Mouse (Mus musculus) embryonic facial prominence, embryonic 13.5 days (tissue): ENCODE results near the gene Myo1b. TPM values are rescaled to one million over a fixed set of nuclear protein-coding genes. Genes with fewer than 3 reads are reported as not detected.

Experiments
- ATAC-seq: fragments of 200-750 bp; cut with Nextera tagmentation; 2 replicates; pipeline ENCODE4 v1.8.0; 2017; ENCODE audit warnings: low read depth; ENCODE audit not compliant: insufficient number of reproducible peaks, insufficient read depth, low FRiP score, low TSS enrichment
- H3K27ac ChIP-seq: fragments of 300-500 bp; sonication (generic); 2 replicates; pipeline ENCODE4 v1.5.1; 2015; ENCODE audit warnings: moderate library complexity, mild to moderate bottlenecking, inconsistent platforms
- H3K27me3 ChIP-seq: fragments of 300-500 bp; sonication (generic); 2 replicates; pipeline ENCODE4 v1.6.1; 2015; ENCODE audit warnings: mild to moderate bottlenecking, inconsistent platforms
- H3K36me3 ChIP-seq: fragments of 300-500 bp; sonication (generic); 2 replicates; pipeline ENCODE4 v1.6.1; 2015; ENCODE audit warnings: mild to moderate bottlenecking, inconsistent platforms
- H3K4me1 ChIP-seq: fragments of 300-500 bp; sonication (generic); 2 replicates; pipeline ENCODE4 v1.6.1; 2015; ENCODE audit warnings: inconsistent platforms
- H3K4me2 ChIP-seq: fragments of 300-500 bp; sonication (generic); 2 replicates; pipeline ENCODE4 v1.6.1; 2015; ENCODE audit warnings: moderate library complexity, mild to moderate bottlenecking, inconsistent platforms
- H3K4me3 ChIP-seq: fragments of 300-500 bp; sonication (generic); 2 replicates; pipeline ENCODE4 v1.5.1; 2015; ENCODE audit warnings: mild to moderate bottlenecking, inconsistent platforms
- H3K9ac ChIP-seq: fragments of 300-500 bp; sonication (generic); 2 replicates; pipeline ENCODE4 v1.6.1; 2015; ENCODE audit warnings: mild to moderate bottlenecking, inconsistent platforms
- H3K9me3 ChIP-seq: fragments of 300-500 bp; sonication (generic); 2 replicates; pipeline ENCODE4 v1.6.1; 2016; ENCODE audit warnings: inconsistent platforms
- WGBS: fragments of 180-500 bp; shearing (Covaris S2); methylation state at CpG from one replicate; pipeline ENCODE4 v1.1.7; 2015; ENCODE audit warnings: mixed read lengths; 5-methylcytosine and 5-hydroxymethylcytosine counted together
- polyA plus RNA-seq: library from polyadenylated mRNA; unstranded; fragments of >200 nt; fragmentation: Nextera tagmentation; extraction: Ambion mirVana; gene quantifications from 2 replicates; pipeline ENCODE4 v1.2.1, GENCODE M21; 2015

Myo1b gene
- polyA plus RNA-seq, 1 experiment from 2014 or later: 96.1 TPM

DNA sequence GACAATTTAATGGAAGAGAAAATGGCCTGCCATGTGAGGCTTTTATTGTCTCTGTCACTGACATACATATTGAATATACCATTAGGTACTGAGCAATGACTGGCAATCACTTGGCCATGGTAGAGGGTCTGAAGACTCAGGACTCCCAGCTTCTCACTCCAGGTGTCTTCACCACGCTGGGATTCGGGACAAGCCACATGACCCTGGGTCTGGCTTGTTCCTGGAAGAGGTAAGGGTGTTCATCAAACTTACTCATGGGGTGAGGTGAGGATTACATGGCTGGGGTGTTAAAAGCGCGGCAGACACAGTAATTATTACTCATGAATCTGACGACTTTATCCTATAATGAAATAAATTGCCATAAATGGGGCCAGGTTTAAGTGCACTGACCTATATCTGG is 405 bp upstream of the Myo1b start:
- H3K9ac ChIP-seq: peak overlapping the region; percentile 96
- ATAC-seq: no peak
- WGBS: 39% methylated on average over 5 of the region's 5 CpGs
- H3K4me2 ChIP-seq: peak overlapping the region; percentile 62
- peaks cover 2% of the 10 kb centered on the region; the same call in 1 of the 2 replicates for H3K36me3 ChIP-seq
- H3K4me1 ChIP-seq: peaks cover 25% of the 10 kb centered on the region
- peak overlapping the region; percentile 84 for H3K4me3 ChIP-seq
- no peaks in the 10 kb centered on the region for H3K9me3 ChIP-seq
- peak overlapping the region; percentile 97; the same call in 1 of the 2 replicates for H3K27ac ChIP-seq
- no peaks in the 10 kb centered on the region for H3K27me3 ChIP-seq

DNA sequence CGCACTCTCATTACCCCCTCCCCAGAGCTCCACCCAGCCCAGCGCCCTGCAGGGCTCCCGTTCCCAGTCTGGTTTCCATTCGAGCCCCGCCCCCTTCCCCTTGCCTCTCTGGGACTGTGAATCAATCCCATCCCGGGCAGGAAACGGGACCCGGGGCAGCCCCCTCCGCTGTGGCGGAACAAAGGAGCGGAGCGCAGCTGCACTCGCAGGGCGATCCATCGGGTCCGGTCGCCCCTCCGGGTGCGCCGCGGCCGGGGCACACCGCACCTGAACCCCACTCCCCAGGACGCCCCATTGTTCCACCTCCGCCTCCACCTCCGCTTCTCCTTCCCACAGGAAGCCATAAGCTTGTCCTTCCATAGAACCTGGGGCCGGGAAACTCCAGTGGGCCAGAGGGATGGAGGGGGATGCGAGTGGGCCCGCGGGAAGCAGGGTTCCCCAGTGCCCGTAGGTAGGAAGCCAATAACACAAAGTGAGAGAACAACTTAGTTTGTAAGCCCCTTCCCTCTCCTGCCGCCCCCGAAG is 758 bp downstream of the Myo1b start:
- Histone ChIP-seq H3K36me3 (peaks cover 11% of the 10 kb centered on the region; the same call in 1 of the 2 replicates), H3K9me3 (no peaks in the 10 kb centered on the region), H3K4me1 (peaks cover 34% of the 10 kb centered on the region), H3K27me3 (no peaks in the 10 kb centered on the region), H3K4me2 (peak overlapping the region; percentile 62), H3K27ac (peak overlapping the region; percentile 97), H3K4me3 (peak overlapping the region; percentile 84), H3K9ac (peak overlapping the region; percentile 96)
- WGBS: under 1% methylated on average over 33 of the region's 33 CpGs
- ATAC-seq: peak; percentile 92

DNA sequence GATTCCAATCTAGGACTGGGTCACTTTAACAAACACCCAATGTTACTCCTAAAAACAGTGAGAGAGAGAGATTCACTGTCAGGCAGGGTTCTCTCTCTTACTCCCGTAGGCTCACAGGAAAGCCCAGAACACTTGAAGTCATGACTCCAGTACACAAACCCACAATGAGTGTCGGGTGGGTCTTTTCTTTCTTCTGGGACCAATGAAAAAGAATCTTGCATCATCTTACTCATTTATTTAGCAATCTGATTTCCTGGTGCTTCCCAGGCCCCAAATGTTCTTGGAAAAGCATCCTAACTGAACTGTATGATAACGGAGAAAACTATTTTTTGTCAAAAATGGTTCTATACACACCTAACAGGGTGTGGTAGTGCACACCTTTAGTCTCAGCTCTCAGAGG is 1.8 kb downstream of the Myo1b start:
- Histone ChIP-seq H3K4me2 (peak overlapping the region; percentile 62), H3K36me3 (peaks cover 11% of the 10 kb centered on the region; the same call in 1 of the 2 replicates), H3K27me3 (no peaks in the 10 kb centered on the region), H3K4me3 (peak overlapping the region; percentile 84), H3K9me3 (no peaks in the 10 kb centered on the region), H3K27ac (no peak overlapping the region), H3K4me1 (peaks cover 44% of the 10 kb centered on the region), H3K9ac (no peak overlapping the region)
- 69% methylated on average over 3 of the region's 3 CpGs for WGBS
- ATAC-seq: no peak

DNA sequence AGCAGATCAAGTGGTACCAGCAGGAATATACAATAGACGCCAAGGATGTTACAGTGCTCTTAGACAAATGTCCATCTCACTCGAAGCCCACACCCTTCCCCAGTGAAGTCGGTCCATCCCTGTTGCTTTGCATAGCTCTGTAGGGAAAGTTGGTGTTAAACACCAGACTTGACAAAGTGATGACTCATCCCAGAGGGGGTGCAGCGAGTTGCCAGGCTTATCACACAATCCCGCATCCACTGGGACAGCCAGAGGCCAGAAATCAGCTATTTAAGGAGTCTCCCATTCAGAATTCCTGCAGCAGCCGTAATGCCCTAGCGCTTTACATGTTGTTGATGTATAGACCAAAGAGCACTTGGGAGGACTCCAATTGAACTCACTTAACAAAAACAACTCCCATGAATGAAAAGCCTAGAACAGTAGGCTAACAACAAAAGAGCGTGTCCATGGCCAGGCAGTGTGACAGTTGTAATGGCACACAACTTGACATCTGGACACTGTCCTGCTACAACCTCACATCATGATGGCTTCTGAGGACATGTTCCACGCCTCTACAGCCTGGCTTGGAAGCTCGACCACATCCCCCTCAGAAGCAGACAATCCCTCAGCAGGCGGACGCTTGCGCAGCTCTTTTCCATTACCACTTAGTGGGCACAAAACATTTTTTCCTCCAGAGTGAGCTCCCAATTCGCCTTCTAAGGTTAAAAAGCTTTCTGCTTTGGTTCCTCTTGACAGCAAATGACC is 2.6 kb downstream of the Myo1b start:
- Histone ChIP-seq H3K4me1 (peaks cover 51% of the 10 kb centered on the region), H3K9me3 (no peaks in the 10 kb centered on the region), H3K27ac (0 out of 2 replicates have a peak overlapping the region, but pooled peaks have one; percentile 7), H3K36me3 (peaks cover 11% of the 10 kb centered on the region; the same call in 1 of the 2 replicates), H3K27me3 (no peaks in the 10 kb centered on the region), H3K9ac (no peak overlapping the region), H3K4me2 (peak overlapping the region; percentile 62), H3K4me3 (no peak overlapping the region)
- WGBS: 79% methylated on average over 14 of the region's 14 CpGs
- no peak for ATAC-seq

DNA sequence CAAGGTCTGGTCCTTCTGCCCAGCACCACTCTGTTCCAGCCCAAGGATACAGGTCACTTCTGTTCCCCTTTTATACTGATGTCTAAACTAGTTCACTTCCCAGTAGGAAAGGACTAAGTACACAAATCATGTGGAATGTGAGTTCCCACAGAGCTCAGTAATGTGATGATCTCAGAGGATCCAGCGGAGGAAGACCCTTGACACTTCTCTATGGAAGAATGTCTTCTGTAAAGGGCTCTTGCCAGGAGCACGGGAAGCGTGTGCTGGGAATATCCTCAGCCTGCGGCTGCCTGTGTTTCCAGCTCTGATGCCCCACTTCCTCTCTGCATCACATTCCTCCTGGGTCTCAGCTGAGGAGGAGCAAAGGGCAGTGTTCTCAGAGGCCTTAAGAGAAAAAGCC is 4.5 kb downstream of the Myo1b start:
- Histone ChIP-seq H3K27me3 (no peaks in the 10 kb centered on the region), H3K4me3 (no peak overlapping the region), H3K4me1 (peaks cover 69% of the 10 kb centered on the region), H3K27ac (no peak overlapping the region), H3K36me3 (peaks cover 11% of the 10 kb centered on the region; the same call in 1 of the 2 replicates), H3K9ac (no peak overlapping the region), H3K9me3 (no peaks in the 10 kb centered on the region), H3K4me2 (no peak overlapping the region)
- 40% methylated on average over 4 of the region's 4 CpGs for WGBS
- ATAC-seq: no peak

DNA sequence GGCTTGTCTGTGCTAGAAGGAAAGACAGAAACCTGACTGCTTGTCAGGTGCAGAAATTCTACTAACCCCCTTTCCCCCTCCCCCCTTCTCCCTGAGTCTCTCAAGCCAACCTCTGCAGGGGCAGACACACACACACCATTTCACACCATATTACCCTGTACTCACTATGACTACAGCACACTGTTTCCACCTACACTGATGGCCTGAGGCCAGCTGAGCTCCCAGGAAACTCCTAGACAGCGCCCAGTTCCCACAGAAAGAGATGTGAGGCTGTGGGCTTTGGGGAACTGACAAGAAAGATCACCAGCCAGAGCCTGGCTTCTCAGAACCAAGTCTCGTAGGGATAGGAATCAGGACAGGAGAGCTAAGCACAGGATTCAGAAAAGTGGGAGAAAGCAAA is 6.7 kb downstream of the Myo1b start:
- 64% methylated on average over 2 of the region's 2 CpGs for WGBS
- H3K36me3 ChIP-seq: peaks cover 17% of the 10 kb centered on the region; the same call in 1 of the 2 replicates
- no peak overlapping the region for H3K9ac ChIP-seq

DNA sequence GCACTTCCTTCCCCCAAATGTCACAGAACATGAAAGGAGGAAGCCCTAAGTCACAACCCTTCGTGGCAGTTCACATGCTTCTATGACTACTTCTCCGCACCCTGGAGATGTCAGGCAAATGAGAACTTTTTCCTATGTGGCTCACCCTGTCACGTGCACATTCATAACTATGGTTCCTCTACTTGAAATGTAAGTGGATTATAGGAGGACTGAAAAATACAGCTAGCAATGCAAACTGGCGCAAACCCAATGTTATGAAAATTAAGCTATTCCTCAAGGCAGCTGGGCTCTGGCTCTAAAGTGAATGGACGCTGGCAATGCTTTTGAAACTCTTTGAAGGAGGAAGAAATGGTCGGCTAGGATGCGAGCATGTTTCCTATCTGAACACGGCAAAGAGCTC is 8.1 kb downstream of the Myo1b start:
- H3K4me1 ChIP-seq: peaks cover 81% of the 10 kb centered on the region
- H3K4me3 ChIP-seq: no peak overlapping the region
- WGBS: 48% methylated on average over 8 of the region's 8 CpGs
- no peak for ATAC-seq
- H3K9ac ChIP-seq: no peak overlapping the region
- H3K9me3 ChIP-seq: no peaks in the 10 kb centered on the region
- peaks cover 17% of the 10 kb centered on the region; the same call in 1 of the 2 replicates for H3K36me3 ChIP-seq
- no peak overlapping the region; the same call in 1 of the 2 replicates for H3K27ac ChIP-seq
- H3K4me2 ChIP-seq: no peak overlapping the region
- no peaks in the 10 kb centered on the region for H3K27me3 ChIP-seq

More for the DNA sequence above, 6.7 kb downstream of the Myo1b start:
- Histone ChIP-seq H3K27me3 (no peaks in the 10 kb centered on the region), H3K4me3 (no peak overlapping the region), H3K4me2 (no peak overlapping the region), H3K9me3 (no peaks in the 10 kb centered on the region), H3K4me1 (peaks cover 82% of the 10 kb centered on the region), H3K27ac (no peak overlapping the region)
- no peak for ATAC-seq

DNA sequence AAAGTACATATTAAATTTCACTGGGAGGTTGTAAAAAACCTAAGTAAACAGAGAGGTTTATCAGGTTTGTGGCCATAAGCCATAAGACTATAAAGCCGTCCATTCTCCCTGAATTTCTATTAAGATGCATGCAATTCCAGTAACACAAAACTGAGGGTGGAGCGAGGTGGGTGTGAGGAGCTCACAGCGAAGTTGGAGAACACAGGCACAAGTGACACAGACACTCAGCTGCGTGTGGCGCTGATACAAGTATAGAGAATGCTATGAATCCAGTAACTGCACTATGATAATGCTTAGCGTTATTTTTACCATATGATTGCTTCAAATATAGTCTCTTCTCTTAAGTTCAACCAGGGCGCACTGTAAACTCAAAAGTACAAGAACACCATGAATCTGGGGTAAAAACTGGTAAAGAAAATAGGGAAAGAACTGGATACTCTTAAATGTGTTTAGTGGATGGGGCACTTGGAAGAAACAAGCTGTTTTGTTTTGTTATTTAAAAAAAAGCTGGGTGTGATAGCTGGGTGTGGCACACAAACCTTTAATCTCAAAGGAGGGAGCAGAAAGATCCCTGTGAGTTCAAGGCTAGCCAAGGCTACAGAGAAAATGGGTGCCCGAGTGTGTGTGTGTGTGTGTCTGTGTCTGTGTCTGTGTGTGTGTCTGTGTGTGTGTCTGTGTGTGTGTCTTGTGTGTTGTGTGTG is 9.5 kb downstream of the Myo1b start:
- no peak overlapping the region for H3K4me2 ChIP-seq
- no peak for ATAC-seq
- no peak overlapping the region for H3K27ac ChIP-seq
- H3K4me1 ChIP-seq: peaks cover 75% of the 10 kb centered on the region
- 85% methylated on average over 8 of the region's 8 CpGs for WGBS
- H3K36me3 ChIP-seq: peaks cover 15% of the 10 kb centered on the region; the same call in 1 of the 2 replicates
- no peak overlapping the region for H3K4me3 ChIP-seq
- no peak overlapping the region for H3K9ac ChIP-seq
- H3K27me3 ChIP-seq: no peaks in the 10 kb centered on the region
- no peaks in the 10 kb centered on the region for H3K9me3 ChIP-seq

DNA sequence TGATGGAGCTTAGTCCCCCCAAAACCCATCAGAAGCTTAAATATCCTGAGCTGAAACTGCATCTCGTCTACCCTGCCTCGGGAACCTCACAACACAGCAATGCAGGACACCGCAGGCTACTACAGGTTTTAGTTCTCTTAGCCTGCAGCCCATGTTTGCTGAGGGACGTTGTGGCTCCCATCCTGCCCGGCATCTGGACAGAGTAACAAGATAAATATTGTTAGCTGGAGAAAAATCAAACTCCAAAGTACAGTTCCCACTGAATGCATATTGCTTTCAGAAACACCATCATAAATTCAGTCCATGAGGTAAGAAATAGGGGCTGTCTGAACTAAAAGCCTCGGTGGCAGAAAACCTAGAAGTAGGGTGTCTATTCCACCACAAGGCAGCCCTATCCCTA is 10.8 kb downstream of the Myo1b start:
- no peak overlapping the region for H3K4me2 ChIP-seq
- H3K9me3 ChIP-seq: no peaks in the 10 kb centered on the region
- WGBS: 78% methylated on average over 6 of the region's 6 CpGs
- no peak overlapping the region for H3K27ac ChIP-seq
- H3K36me3 ChIP-seq: peaks cover 6% of the 10 kb centered on the region; the same call in 1 of the 2 replicates
- H3K9ac ChIP-seq: no peak overlapping the region
- no peak overlapping the region for H3K4me3 ChIP-seq
- no peak for ATAC-seq
- H3K27me3 ChIP-seq: no peaks in the 10 kb centered on the region
- H3K4me1 ChIP-seq: peaks cover 66% of the 10 kb centered on the region

DNA sequence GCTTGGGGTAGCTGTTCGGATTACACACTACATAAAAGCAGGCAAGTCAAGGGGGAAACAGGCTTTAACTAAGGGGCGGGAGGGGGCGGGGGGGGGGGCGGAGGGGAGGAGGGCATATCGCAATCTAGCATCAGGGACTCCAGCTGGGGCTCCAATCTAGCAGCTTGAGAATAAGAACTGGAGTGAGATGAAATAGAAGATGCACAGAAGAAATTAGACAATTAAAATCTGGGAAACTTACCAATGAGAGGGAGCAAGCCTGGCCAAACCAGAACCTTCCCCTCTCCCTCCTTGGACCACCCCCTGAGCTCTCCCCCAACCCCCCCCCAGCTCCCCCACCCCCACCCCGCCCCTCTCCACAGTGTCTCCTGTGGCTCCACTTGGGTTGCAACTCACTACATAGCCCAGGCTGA is 18.7 kb downstream of the Myo1b start:
- Histone ChIP-seq H3K27ac (no peak overlapping the region), H3K27me3 (no peaks in the 10 kb centered on the region), H3K9ac (no peak overlapping the region), H3K4me1 (peaks cover 40% of the 10 kb centered on the region), H3K9me3 (no peaks in the 10 kb centered on the region), H3K4me3 (no peak overlapping the region), H3K36me3 (no peaks in the 10 kb centered on the region), H3K4me2 (no peak overlapping the region)
- peak; percentile 65 for ATAC-seq
- WGBS: 62% methylated on average over 6 of the region's 6 CpGs

DNA sequence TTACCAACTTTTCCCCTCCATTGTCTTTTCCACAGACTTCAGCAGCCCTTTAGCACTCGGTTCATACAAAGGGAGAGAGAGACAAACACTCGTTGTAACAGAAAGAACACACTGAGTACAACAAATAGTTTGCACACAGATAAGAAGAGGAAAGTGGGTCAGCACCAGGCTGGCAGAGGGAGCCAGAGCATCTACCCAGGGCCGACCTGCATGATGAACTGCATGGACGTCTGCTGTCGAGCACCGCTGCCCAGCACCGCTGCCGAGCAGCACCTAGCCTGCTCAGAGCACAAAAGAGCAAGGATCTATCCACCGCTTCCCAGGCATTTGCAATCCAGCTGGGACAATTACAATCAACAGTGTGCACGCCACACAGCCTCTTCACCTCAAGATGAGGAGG is 19.9 kb downstream of the Myo1b start:
- Histone ChIP-seq H3K27me3 (no peaks in the 10 kb centered on the region), H3K4me2 (no peak overlapping the region), H3K27ac (no peak overlapping the region), H3K9me3 (no peaks in the 10 kb centered on the region), H3K4me3 (no peak overlapping the region), H3K4me1 (peaks cover 48% of the 10 kb centered on the region), H3K36me3 (no peaks in the 10 kb centered on the region), H3K9ac (no peak overlapping the region)
- WGBS: 74% methylated on average over 10 of the region's 10 CpGs
- no peak for ATAC-seq
